Mouse (Mus musculus) fat pad, adult 2 months (tissue): ENCODE results near the gene Vangl2.

Source experiments
- DNase-seq: peaks from one replicate; pipeline ENCODE4 v3.0.0-alpha.2; 2011; ENCODE audit warnings: low read depth, low spot score; ENCODE audit errors: extremely low read depth

The Vangl2 gene

DNA sequence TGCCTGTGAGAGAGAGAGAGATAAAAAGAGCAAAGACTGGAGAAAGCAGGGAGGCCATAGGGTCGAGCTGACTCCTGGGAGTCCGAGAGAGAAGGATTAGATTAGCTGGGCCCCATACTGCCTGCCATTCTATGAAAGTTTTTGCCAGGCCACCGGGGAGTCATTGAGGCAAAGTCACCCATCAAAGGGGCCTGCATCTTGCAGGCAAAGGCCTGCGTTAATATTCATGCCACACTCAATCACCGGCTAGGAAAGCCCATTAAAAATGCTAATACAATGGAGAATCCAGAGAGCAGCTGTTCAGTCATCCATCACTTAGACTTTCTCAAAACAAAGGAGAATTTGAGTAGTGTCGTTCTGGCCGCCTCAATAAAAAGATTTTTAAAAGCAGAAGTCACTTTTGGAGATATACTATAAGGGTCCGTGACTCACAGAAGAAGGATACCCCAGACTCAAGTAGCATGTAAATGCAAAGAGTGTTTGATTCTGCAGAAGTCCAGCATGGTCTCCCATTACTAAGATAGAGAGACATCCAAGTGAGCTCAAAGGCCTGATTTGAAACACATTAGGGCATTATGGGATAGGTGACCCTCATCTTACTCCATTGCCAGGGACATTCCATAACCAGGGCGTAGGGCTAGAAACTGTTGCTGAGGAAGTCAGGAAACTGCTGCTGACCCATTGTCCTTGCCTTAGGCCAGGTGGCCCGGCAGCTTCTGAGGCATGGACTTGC, 57.2 kb downstream of the Vangl2 start:
- DNase-seq: no peak

DNA sequence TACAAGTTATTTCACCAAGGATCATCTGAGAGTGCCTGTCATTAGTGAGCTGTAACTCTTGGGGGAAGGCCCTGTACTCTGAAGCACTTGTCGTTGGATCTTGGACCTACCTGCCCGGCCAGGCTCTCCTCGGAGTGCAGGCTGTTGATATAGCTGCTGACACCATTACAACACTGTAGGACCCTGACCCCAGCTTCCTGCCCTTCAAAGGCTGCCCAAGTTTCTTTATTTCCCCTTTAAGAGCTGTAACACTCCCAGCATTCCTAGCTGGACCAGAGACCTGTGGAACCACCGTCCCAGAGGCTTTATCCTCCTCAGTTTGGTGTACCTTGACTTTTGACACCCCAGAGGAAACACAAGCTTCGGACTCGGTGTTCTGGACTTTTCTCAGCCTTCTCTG, 59.0 kb downstream of the Vangl2 start:
- DNase-seq: no peak

DNA sequence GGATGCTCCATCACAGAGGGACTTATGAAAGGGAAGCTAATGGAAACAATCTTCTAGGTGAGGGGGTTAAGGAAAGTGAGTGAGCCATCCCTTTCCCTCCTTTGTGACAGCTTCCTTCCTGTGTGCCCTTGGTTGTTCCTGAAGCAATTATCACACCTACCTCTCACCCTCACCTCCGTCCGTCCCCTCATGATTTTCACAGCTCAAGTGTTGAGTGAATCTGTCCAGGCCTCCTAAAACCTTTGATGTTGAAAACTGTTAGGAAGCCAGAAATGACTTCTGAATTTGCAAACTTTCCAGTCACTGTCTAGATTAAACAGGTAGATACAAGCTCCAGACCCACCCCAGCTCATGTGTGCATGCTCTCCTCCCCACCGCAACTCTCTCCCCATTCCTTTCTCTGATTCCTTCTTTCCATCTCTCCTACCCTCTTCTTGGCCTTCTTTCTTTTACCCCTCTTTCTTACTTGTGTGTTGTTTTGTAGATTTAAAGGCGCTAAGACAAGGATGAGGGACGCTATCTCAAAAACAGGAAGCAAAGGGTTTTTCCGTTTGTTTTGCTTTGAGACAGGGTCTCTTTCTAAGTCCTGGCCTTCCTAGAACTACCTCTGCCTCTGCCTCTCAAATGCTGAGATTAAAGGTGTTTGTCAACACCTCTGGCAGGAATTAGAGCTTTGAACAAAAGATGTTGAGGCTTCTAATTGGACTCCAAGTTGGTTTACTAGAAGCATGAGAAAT, 62.0 kb downstream of the Vangl2 start:
- no peak for DNase-seq

DNA sequence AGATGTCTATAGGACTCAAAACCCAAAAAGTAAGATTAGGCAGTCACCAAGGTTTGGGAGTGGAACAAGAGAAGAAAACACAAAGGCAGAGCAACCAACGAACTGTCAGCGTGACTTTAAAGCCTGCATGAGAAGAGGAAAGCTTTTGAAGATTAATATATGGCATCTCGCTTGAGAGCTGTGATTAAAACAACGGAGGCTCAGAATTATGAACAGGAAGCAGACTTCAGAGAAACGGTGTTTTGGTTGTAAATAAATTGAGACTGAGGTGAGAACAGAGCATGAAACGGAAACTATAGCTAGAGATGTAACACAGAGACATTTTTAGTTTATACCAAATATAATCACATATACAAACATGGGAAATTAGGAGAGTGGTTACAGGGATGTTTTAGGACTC, 64.6 kb downstream of the Vangl2 start:
- DNase-seq: no peak

DNA sequence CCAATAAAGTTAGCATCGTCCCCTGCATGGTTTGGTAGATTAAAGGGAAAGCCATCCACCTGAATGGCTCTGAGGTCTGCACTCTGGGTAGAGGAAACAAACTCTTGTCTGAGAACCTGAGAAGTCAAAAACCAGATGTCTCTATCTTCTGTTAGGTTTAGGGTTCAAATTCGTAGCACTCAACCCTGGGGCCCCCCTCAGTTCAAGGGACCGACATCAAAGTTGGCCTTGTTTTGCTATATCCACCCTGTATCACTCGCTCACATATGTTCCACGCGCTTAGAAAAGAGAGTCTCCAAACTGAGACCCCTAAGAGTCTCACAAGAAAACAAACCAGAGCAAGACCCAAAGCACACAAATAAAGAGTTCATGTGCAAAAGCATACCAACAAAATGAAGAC, 66.5 kb downstream of the Vangl2 start:
- no peak for DNase-seq

DNA sequence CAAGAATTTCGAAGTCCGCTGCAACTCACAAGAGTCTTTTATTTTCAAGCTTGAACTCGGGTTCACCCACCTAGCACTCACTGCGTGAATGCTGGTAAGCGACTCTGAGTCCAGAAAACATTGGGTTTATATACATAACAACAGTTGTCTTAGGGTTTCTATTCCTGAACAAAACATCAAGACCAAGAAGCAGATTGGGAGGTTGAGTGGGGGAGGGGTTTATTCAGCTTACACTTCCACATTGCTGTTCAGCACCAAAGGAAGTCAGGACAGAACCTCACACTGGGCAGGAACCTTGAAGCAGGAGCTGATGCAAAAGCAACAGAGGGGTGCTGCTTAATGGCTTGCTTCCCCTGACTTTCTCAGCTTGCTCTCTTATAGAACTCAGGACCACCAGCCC, 67.5 kb downstream of the Vangl2 start:
- DNase-seq: no peak

DNA sequence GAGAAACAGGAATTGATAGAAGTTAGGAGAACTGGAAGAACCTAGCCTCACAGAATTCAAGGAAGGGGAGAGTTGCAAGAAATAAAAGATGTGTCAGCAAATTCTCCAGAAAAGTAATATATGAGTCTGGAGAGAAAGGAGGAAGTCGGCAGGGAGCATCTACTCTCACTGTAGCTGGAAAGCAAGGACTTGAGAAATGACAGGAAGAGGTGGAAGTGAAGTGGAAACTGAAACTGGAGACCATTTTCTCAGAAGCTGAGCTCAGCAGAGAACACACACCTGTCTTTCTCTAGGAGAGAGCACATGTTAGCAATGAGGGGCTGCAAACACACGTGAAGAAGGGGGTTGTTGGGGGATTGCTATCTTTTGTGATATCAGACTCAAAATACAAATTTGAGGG, 70.8 kb downstream of the Vangl2 start:
- no peak for DNase-seq

DNA sequence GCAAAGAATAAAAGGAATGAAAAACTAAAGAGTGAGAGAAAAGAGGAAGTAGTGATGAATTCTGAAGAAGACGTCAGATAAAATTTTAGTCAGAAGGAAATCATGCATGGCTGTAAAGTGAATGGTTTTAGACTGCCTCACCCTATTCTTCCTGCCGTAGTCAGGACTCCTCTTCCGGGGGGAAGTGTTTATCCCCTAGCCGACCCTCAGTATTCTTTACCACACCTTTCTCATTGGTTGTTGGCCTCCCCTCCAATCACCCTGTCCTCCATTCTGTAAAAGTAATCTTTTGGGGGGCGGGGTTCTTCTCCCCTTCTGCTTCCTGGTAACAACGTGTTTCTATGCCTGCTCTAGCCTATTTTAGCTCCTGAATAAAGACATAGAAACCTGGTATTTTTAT, 73.2 kb downstream of the Vangl2 start:
- no peak for DNase-seq
